Mouse (Mus musculus) MEL (cell line): ENCODE measurements around the gene Mecom.

Source experiments
- CTCF ChIP-seq, 3 experiments: IDR thresholded peaks in 2 of 3; conservative IDR thresholded peaks in 1 of 3; 2 replicates each; pipeline ENCODE4 v1.5.1; 2011 to 2012; ENCODE audit warnings: low read length in 3 of 3, low read depth in 2 of 3, mild to moderate bottlenecking in 2 of 3, improper control_type of control experiment in 1 of 3, inconsistent platforms in 1 of 3, mixed read lengths in 1 of 3, moderate library complexity in 1 of 3; ENCODE audit not compliant: control insufficient read depth in 1 of 3, insufficient read depth in 1 of 3, poor library complexity in 1 of 3, severe bottlenecking in 1 of 3
- E2F4 ChIP-seq: IDR thresholded peaks from 2 replicates; pipeline ENCODE4 v1.6.1; 2011; ENCODE audit warnings: low read depth, low read length, improper control_type of control experiment, borderline replicate concordance
- GATA1 ChIP-seq: IDR thresholded peaks from 2 replicates; pipeline ENCODE4 v1.6.1; 2011; ENCODE audit warnings: low read depth, low read length, improper control_type of control experiment
- MAFK ChIP-seq: IDR thresholded peaks from 2 replicates; pipeline ENCODE4 v1.6.1; 2011; ENCODE audit warnings: low read depth, mild to moderate bottlenecking, low read length, improper control_type of control experiment, borderline replicate concordance
- MAX ChIP-seq: IDR thresholded peaks from 2 replicates; pipeline ENCODE4 v1.6.1; 2011; ENCODE audit warnings: low read length, improper control_type of control experiment
- MYB ChIP-seq: IDR thresholded peaks from 2 replicates; pipeline ENCODE4 v1.6.1; 2011; ENCODE audit warnings: mild to moderate bottlenecking, low read depth, low read length, improper control_type of control experiment
- UBTF ChIP-seq: IDR thresholded peaks from 2 replicates; pipeline ENCODE4 v1.6.1; 2012; ENCODE audit warnings: low read depth, mild to moderate bottlenecking, inconsistent platforms, low read length, improper control_type of control experiment, moderate library complexity, borderline replicate concordance; ENCODE audit not compliant: insufficient read depth
- USF1 ChIP-seq: IDR thresholded peaks from 2 replicates; pipeline ENCODE4 v1.6.1; 2014; ENCODE audit warnings: low read depth, mild to moderate bottlenecking, inconsistent platforms, low read length, improper control_type of control experiment, moderate library complexity
- ZC3H11A ChIP-seq: IDR thresholded peaks from 2 replicates; pipeline ENCODE4 v1.6.1; 2012; ENCODE audit warnings: low read depth, mild to moderate bottlenecking, inconsistent platforms, low read length, improper control_type of control experiment

DNA sequence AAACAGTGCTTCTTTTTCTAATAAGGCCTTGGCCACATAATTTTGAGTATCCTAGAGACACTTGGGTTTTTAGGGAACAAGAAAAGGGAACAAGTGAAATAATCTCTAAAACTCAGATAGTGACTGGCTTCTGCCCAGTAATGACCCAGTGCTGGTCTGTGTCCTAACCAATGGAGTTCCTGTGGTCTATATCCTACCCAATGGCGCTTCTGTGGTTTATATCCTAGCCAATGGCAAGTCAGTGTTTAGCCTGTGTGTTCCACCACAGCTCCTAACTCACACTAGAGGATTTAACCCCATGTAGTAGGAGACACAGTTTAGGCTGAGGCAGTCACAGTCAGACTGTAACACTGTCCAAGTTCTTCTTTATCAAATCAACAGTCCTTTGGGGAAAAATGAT is 313.8 kb downstream of the Mecom start:
- TF ChIP-seq MYB (no peak), CTCF (IDR thresholded peaks at IDR 0.05 in 2 of 3, conservative IDR thresholded peaks at IDR 0.05 in 1 of 3; ENCODE audit: control insufficient read depth in 1 of 3, insufficient read depth in 1 of 3, low read depth in 2 of 3, low read length in 3 of 3, poor library complexity in 1 of 3, severe bottlenecking in 1 of 3) (no peak), ZC3H11A (no peak), USF1 (no peak), UBTF (no peak), MAFK (no peak), E2F4 (no peak), MAX (no peak), GATA1 (no peak)
